Mouse (Mus musculus): ENCODE measurements around the gene March5. TPM values are rescaled to one million over a fixed set of nuclear protein-coding genes. Genes with fewer than 3 reads are reported as not detected.

Gene March5
- total RNA-seq (2014; rRNA removed) (50.3 and 65.0 TPM in 2 replicates), polyA plus RNA-seq (2015; fragmentation: Nextera tagmentation; extraction: Ambion mirVana) (94.8 and 100 TPM in 2 replicates)

- Histone ChIP-seq H3K27ac (peak within 1 kb of the TSS; percentile 86), H3K36me3 (ENCODE audit: insufficient read depth, low read length) (peaks cover 11% of the 10 kb centered on the region; the same call in 1 of the 2 replicates), H3K27me3 (ENCODE audit: insufficient read depth, low read length) (no peaks in the 10 kb centered on the region), H3K9me3 (ENCODE audit: low read length) (no peaks in the 10 kb centered on the region), H3K4me3 (ENCODE audit: low read length) (peak within 1 kb of the TSS; percentile 82), H3K4me1 (ENCODE audit: insufficient read depth, low read length) (peaks cover 11% of the 10 kb centered on the region; the same call in 1 of the 2 replicates), H3K4me2 (ENCODE audit: low read depth, low read length) (peak within 1 kb of the TSS; percentile 87), H3K9ac (replicated peaks; ENCODE audit: low read length) (peak within 1 kb of the TSS; percentile 95)
- peak; percentile 94 for DNase-seq (ENCODE audit: low spot score)
- peak; percentile 38 for TF ChIP-seq CTCF (IDR thresholded peaks at IDR 0.05; ENCODE audit: low read depth)
- peak; percentile 99 for ATAC-seq
- under 1% methylated on average over 63 of the region's 94 CpGs for WGBS
Measured at GRCm38 (mm10) chr19:37207303-37208175, at the start of gene March5. Gene March5, plus strand, starts transcription at chr19:37207543.

- Histone ChIP-seq H3K4me1 (ENCODE audit: insufficient read depth, low read length) (peaks cover 4% of the 10 kb centered on the region), H3K27ac (no peak overlapping the region), H3K27me3 (ENCODE audit: insufficient read depth, low read length) (no peaks in the 10 kb centered on the region), H3K9me3 (ENCODE audit: low read length) (no peaks in the 10 kb centered on the region), H3K4me3 (ENCODE audit: low read length) (peak overlapping the region; percentile 71), H3K4me2 (ENCODE audit: low read depth, low read length) (peak overlapping the region; percentile 96), H3K36me3 (ENCODE audit: insufficient read depth, low read length) (no peaks in the 10 kb centered on the region), H3K9ac (replicated peaks; ENCODE audit: low read length) (peak overlapping the region; percentile 31)
- DNase-seq (ENCODE audit: low spot score), result no peak
- no peak for ATAC-seq
- WGBS, result 12% methylated on average over 1 of the region's 1 CpGs
- no peak for TF ChIP-seq CTCF (IDR thresholded peaks at IDR 0.05; ENCODE audit: low read depth)
Measured at GRCm38 (mm10) chr19:37172096-37172495, 35.2 kb upstream of the March5 start.

GRCm38 (mm10) chr19:37172566-37173130 lies 34.7 kb upstream of the March5 start:
- peak overlapping the region; percentile 71 for H3K4me3 ChIP-seq (ENCODE audit: low read length)
- no peaks in the 10 kb centered on the region for H3K36me3 ChIP-seq (ENCODE audit: insufficient read depth, low read length)
- no peak for ATAC-seq
- H3K27me3 ChIP-seq (ENCODE audit: insufficient read depth, low read length), result no peaks in the 10 kb centered on the region
- DNase-seq (ENCODE audit: low spot score), result peak; percentile 10
- peak overlapping the region; percentile 31 for H3K9ac ChIP-seq (replicated peaks; ENCODE audit: low read length)
- H3K4me2 ChIP-seq (ENCODE audit: low read depth, low read length), result peak overlapping the region; percentile 96
- H3K9me3 ChIP-seq (ENCODE audit: low read length), result no peaks in the 10 kb centered on the region
- TF ChIP-seq CTCF (IDR thresholded peaks at IDR 0.05; ENCODE audit: low read depth), result no peak
- H3K27ac ChIP-seq, result no peak overlapping the region
- 53% methylated on average over 11 of the region's 11 CpGs for WGBS
- peaks cover 4% of the 10 kb centered on the region for H3K4me1 ChIP-seq (ENCODE audit: insufficient read depth, low read length)

- DNase-seq (ENCODE audit: low spot score) (no peak), ATAC-seq (no peak)
- Histone ChIP-seq H3K4me1 (ENCODE audit: insufficient read depth, low read length) (peaks cover 4% of the 10 kb centered on the region), H3K4me2 (ENCODE audit: low read depth, low read length) (peak overlapping the region; percentile 96), H3K27ac (peak overlapping the region; percentile 91), H3K36me3 (ENCODE audit: insufficient read depth, low read length) (no peaks in the 10 kb centered on the region), H3K9me3 (ENCODE audit: low read length) (no peaks in the 10 kb centered on the region), H3K9ac (replicated peaks; ENCODE audit: low read length) (peak overlapping the region; percentile 81), H3K4me3 (ENCODE audit: low read length) (peak overlapping the region; percentile 71), H3K27me3 (ENCODE audit: insufficient read depth, low read length) (no peaks in the 10 kb centered on the region)
- 27% methylated on average over 20 of the region's 20 CpGs for WGBS
- TF ChIP-seq CTCF (IDR thresholded peaks at IDR 0.05; ENCODE audit: low read depth), result no peak
Measured at GRCm38 (mm10) chr19:37173331-37174115, 33.8 kb upstream of the March5 start.

GRCm38 (mm10) chr19:37174116-37174715 lies 33.1 kb upstream of the March5 start:
- Histone ChIP-seq H3K4me3 (ENCODE audit: low read length) (peak overlapping the region; percentile 71), H3K4me1 (ENCODE audit: insufficient read depth, low read length) (peaks cover 4% of the 10 kb centered on the region), H3K27me3 (ENCODE audit: insufficient read depth, low read length) (no peaks in the 10 kb centered on the region), H3K4me2 (ENCODE audit: low read depth, low read length) (peak overlapping the region; percentile 96), H3K9me3 (ENCODE audit: low read length) (no peaks in the 10 kb centered on the region), H3K27ac (peak overlapping the region; percentile 91), H3K36me3 (ENCODE audit: insufficient read depth, low read length) (no peaks in the 10 kb centered on the region), H3K9ac (replicated peaks; ENCODE audit: low read length) (peak overlapping the region; percentile 81)
- ATAC-seq, result peak; percentile 46
- no peak for TF ChIP-seq CTCF (IDR thresholded peaks at IDR 0.05; ENCODE audit: low read depth)
- peak; percentile 67 for DNase-seq (ENCODE audit: low spot score)
- under 1% methylated on average over 70 of the region's 70 CpGs for WGBS

All from hindbrain, postnatal 0 days (tissue).